Mouse (Mus musculus) frontal cortex, postnatal 25 days (tissue): Measurements from ENCODE around the gene Prkd2.

ENCODE experiments used
- DNase-seq, 2 experiments: peaks; one replicate each; pipeline ENCODE4 v3.0.0; 2022; ENCODE audit warnings: low spot score in 2 of 2

Gene Prkd2

DNA sequence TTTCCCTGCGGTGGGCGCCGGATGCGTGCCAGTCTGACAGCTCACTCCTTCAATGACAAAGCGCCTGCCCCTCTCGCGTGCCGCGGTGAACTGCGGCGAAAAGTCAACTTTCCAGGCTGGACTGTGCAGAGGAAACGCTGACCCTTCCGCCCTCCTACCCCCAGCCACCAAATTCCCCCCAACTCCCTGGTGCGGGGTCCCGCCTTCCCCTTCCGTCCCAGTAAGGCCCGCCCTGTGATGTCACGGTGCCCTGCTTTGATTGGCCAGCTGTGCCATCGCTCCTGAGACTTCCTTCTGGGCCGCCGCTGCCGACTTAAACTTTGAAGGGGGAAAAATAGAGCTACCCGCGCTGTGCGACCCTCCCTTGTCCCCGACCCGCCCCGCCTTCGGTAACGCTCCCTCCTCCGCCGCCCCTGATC, at the start of gene Prkd2:
Gene Prkd2 (plus strand): TSS at position 258 of the 419 bp plus-strand sequence.
- DNase-seq, result peak; percentile 77 to 82

DNA sequence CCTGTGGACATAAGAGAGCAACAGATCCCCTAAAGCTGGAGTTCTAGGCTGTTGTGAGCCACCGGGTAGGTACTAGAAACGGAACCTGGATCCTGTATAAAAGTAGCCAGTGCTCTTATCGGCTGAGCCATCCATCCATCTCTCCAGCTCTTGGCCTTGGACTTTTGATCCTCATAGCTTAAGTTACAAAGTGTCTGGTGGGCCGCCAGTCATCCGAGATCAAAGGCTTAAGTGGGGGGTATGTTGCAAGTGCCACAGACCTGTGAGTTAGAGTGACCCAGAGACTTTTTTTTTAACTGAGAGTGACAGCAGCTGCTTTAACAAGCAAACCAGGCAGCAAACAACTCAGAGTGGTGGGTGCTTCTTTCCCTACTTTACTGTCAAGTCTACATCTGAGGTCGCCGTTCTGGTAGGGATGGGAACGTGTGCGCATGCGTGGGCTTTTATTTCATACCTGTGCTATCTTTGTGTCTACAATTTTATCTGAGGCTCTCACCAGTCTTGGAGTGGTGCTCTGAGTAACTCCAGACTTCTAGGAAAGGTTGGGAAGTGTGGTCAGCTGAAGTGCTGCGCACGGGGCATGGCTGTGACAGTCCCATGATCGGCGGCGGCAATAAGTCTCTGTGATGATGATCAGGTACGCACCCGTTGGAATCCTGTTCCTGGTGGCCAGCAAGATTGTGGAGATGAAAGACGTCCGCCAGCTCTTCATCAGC, 49.5 kb upstream of the Prkd2 start:
- no peak for DNase-seq

DNA sequence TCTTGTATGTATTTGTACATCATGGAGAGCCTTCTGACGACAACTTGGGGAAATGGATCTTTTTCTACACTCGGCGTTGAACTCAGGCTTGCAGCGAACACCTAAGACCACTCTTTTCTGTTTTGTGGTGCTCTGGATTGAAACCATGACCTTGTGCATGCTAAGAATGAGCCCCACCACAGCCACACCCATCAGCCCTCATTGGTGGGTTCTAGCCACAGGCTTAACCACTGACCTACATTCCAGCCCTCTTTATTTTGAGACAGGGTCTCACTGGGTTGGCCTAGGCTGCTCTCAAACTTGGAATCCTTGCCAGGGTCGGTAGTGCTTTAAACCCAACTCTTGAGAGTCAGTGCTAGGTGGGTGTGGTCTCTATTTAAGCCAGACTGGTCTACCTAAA, 47.8 kb upstream of the Prkd2 start:
- DNase-seq, result no peak

DNA sequence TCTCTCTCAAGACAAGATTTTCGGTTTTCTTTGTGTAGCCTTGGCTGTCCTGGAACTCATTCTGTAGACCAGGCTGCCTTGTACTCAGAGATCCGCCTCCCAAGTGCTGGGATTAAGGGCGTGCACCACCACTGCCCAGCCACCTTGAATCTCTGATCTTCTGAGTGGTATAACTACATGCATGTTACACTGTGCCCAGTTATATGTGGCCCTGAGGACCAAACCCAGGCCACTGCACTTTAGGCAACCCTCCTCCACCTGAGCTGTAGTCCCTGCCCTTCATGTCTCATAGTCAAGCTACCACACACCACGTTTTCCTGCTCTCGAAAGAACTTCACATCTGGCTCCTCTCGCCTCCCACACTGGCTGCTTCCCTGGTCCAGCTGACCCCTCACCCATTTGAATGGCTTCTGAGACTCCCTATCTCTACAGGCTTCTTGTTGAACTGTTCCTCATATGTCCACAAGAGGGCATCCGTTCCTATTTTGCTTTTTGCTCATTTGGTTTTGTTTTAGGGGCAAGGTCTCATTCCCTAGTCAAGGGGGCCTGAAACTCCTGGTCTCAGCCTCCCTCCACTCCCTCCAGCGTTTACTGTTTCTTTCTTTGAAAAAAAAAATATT, 38.2 kb upstream of the Prkd2 start:
- DNase-seq, result no peak

DNA sequence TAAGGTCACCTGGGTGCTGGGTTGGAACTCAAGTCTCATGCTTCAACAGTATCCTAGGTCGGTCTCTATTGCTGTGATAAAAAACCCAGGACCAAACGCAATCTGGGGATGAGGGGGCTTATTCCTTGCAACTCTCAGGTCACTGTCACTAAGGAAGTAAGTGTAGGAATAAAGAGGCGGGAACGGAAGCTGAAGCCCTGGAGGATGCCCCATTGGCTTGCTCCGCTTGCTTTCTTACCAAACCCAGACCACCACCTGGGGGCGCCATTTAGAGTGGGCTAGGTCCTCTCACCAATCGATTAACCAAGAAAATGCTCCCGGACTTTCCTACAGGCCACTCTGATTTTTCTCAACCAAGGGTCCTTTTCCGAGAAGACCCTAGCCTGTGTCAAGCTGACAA, 34.8 kb upstream of the Prkd2 start:
- no peak for DNase-seq

DNA sequence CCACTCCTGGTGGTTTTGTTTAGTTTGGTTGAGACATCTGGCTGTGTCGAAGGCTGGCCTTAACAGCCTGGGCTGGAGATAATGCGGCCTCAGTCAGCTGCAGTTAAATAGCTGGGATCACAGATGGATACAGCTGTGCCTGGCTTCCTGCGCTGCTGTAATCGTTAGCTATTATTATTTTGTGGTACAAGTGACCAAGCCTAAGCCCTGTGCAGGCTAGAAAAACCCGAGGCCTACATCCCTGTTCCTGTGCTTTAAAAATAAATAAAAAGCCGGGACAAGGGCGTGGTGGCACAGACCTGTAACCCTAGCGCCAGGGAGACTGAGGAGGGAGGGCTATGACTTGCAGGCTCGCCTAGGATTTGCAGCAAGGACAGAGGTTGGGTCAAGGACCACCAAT, 34.1 kb upstream of the Prkd2 start:
- DNase-seq, result no peak

DNA sequence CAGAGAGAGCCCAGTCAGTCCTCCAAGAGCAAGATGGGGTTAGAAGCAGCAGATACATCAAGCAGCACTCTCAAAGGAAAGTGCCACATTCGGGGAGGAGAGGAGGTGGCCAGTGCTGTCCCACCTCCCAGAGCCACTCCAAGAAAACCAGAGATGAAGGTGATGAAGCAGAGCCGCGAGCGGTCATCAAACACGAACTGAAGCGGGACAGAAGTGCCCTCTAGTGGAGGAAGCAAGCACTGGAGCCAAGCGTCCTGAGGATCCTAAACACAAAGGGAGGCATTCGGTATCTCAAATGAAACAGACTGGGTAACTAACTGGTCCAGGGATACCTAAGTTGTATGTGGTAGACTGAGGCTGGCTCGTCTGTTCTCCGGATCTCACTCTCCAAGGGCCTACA, 33.0 kb upstream of the Prkd2 start:
- peak; percentile 63 to 71 for DNase-seq

DNA sequence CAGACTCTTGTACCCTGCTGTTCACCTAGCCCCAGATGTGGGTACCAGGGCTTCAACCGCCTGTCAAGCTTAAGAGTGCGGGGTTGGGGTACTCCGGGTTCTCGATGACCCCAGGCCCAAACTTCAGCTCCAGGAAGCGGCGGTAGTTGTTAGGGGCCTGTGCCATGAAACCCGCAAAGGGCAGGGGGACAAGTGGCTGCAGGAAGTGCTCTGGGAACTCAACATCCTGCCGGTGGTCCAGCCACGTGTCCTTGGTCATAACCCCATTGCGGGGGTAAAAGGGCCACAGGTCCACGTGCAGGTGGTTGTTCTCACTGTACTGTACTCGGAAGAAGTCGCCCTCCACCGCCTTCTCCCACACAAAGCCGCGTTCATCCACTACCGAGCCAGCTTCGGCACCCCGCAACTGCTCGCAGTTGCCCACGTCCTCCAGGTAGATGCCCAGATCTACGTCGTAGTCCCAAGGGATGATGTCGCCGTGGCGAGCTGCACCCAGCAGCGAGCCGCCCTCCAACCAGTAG, 32.2 kb upstream of the Prkd2 start:
- DNase-seq, result no peak

DNA sequence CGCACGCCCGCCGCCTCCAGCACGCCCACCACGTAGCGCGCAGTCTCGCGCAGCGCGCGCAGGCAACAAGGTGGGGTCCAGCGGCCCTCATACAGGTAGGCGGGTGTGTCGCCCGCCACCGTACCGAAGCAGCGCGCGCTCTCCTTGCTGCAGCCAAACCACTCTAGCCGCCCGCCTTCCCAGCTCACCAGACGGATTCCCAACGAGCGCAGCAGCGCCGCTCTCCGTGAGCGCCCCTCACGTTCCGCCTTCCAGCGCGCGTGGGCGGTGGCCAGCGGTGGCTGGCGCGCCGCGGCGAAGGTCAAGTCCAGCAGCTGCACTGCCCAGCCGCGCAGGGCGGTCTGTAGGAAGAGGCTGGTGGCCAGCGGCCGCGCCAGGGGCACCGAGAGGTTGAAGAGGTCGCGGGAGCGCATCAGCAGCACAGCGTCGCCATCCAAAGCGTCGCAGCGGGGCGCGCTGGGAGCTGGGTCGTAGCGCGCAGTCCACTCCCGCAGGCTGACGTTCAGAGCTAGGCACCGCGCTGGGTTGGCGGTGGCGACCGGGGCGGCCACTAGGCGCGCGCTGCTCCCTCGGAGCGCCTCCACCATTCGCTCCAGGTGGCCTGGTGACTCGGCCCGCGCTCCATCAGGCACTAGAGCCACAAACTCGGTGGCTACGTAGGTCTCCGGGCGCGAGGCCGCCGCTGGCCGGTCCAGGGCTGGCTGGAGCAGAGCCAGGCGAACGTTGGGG, 31.6 kb upstream of the Prkd2 start:
- DNase-seq, result peak in 1 of 2 experiments; percentile 52

DNA sequence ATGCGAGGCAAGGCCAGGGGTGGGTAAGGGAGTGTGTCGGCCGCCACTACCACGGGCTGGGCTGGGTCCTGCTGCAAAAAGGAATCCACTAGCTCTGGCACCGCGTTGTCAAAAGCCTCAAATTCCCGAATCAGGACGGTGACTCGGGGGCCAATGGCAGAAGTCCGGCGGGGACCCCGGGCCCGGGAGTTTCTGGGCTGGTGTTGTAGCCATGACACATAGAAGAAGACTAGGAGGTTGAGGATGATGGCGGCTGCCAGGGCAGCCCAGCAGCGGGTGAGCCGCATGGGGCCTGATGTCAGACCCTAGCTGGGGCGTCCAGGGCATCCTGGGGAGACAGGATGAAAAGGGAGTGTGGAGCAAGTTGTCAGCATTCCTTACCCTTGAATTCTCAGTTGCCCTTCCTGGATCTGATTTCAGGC, 31.0 kb upstream of the Prkd2 start:
- DNase-seq, result no peak

DNA sequence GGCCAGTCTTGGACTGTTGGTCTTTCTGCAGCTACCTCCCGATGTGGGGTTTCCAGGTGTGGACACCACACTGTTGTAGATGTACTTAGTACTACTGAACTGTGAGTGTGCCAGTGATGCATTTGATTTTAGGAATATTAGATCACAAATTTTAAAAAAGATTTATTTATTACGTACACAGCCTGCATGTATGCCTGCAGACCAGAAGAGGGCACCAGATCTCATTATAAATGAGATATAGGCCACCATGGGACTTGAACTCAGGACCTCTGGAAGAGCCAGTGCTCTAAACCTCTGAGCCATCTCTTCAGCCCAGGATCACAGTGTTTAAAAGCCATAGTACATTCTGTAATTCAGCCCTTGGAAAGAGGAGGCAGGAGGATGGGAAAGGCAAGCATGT, 30.2 kb upstream of the Prkd2 start:
- DNase-seq, result no peak

DNA sequence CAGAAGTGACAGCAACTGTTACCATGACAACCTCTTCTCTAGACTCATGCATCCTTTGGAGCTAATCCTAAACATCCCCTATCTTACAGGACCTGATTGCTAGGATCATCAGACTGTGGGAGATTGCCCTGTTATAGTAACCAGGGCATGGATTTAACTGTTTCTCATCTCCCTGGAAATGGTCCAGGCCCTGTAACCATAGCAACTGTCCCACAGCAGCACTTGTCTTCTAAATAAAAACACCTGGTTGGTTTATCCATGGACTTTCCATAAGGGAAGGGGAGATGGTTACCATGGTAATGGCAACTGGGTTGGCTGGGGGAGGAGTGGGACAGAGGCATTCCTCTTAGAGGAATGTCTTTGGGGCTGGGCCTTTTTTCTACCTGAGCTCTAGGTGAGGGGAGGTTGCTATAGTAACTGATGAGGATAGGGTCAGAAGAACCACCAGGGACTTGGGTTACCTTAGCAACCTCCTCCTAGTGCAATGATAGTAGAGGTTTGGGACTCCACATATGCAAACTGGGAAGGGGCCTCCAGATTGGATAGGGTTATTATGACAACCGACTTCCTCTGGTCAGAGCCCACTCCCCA, 27.3 kb upstream of the Prkd2 start, which contains the start of gene Strn4:
Gene Strn4 (plus strand): TSS at position 539 of the 591 bp plus-strand sequence.
- no peak for DNase-seq

DNA sequence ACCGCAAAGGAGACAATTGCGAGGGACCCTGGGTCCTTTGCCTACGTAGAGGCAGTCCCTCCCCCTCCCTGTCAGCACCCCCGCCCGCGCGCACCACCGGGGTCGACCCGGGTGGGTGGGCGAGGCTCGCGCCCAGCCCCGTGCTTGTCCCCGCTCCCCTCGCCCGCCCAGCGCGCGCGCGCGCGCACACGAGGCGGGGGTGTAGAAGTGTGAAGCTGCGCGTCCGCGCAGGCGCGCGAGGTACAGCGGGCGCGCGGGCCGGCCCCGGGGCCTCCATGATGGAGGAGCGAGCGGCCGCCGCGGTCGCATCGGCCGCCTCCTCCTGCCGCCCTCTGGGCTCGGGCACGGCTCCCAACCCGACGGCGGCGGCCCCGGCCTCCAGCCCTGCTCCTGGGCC, 26.6 kb upstream of the Prkd2 start:
- DNase-seq, result peak; percentile 51 to 58

DNA sequence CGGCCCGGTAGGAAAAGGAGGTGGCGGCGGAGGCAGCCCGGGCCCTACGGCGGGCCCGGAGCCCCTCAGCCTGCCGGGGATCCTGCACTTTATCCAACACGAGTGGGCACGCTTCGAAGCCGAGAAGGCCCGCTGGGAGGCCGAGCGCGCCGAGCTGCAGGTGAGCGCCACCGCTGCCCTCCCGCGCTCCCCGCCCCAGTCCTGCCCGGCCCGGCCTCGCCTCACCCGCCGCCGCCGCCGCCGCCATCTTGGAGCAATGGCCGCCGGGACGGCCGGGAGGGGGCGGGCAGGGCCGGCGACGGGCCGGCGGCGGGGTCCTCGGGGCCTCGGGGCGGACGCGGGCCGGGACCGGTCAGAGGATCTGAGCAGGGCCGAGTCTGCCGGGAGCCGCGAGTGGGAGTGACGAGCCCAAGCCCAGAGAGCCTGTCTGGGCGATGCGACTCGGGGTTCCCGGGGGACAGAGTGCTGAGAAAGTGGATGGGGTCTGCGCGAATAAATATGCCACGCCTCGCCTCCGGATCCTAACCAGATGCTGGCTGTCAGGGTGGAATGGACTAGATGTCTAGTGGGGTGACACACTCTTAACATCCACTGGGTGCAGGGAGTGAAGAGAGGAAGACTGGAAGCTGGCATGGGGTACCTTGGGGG, 26.1 kb upstream of the Prkd2 start, which contains the start of gene Fkrp:
Gene Fkrp (minus strand): TSS at position 258 of the 648 bp plus-strand sequence.
- DNase-seq, result no peak

DNA sequence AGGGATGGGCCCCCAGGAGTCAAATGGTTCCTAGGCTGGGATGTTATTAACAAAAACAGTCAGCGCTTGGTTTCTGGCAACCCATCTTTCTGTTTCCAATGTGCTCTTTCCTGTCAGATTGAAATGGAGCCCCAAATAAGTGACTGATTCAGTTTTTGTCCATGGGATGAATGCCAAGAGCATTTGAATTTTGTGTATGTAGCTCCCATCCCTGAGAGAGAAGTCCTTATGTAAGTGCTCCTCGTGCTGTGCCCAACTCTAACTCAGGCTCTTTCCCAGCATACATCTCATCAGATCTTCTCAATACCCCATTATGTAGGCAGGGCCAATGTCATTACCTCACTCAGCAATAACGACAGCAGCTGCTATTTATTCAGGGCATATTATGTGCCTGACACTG, 25.0 kb upstream of the Prkd2 start:
- DNase-seq, result no peak

DNA sequence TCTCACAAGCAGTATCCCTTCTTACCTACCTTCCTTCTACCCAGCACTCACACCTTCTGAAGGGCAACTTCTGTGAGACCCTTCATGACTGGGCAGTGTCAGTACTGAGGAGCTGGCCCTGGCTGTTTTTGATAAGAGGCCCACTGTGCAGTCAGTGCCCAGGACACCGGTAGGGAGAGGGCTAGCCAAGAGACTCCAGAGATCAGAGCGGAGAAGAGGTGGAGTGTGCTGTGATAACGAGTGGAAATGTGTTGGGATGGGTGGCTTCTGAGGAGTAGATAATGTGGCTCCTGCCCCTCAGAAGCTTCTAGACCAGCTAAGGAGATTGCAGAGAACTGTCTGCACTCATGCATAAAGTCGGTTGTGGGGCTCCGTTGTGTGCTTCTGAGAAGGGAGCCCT, 22.9 kb upstream of the Prkd2 start:
- no peak for DNase-seq

DNA sequence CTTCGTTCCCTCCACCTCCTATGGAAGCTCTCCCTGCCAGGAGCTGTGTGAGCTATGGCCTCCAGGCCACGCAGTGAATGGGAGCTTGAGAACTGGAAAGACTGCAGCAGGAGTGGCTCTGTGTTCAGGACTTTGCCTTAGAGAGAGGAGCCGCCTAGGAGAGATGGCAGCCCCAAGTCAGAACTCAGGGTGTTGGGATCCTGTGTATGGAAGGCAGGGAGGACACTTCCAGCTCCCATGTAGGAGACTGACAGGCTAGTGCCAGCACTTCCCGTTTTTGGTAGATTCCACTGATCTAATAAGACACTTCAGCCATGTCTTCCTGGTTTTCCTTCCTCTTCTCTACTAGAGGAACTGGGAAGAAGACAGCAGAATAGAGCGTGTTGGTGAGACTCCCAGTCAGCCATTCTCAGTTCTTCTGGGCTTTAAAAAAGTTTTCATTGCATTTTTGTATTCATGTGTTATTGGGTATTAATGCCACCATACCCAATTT, 22.4 kb upstream of the Prkd2 start:
- DNase-seq, result no peak

DNA sequence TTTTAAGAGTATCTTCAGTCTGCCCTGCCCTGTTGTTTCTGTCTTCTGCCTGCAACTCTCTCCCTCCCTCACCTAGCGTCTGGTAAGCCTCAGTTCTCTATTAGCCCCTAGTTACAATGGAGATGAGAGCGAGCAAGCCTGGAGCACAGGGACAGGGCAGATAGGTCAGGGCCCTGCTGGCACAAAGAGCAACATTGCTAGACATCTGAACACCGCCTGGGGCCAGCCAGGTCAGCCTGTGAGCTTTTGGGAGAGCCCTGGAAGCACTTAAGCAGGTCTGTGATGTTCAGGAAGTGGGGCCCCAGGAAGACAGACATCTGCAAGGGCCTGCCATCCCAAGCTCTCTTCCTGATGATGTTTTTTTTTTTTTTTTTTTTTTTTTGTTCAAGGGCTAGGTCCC, 21.6 kb upstream of the Prkd2 start:
- no peak for DNase-seq

DNA sequence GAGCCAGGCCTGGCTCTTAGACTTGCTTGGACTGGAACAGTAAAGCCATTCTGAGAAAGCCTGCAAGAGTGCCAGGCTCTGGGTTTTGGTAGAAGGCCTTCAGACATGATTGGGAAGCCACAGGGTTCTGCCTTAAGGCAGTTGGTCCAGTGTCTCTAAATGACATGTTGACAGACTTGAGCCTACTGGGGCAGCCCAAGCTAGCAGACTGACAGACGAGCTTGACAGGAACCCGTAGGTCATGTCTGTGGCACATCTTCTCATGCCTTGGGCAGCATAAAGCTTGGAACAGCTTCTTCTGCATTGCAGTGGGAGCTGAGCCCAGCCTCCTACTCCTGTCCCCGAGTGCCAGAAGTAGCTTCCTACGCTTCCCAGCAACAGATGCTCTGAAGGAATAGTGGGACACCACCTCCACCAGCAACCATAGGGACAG, 21.0 kb upstream of the Prkd2 start:
- peak in 1 of 2 experiments; percentile 63 for DNase-seq

DNA sequence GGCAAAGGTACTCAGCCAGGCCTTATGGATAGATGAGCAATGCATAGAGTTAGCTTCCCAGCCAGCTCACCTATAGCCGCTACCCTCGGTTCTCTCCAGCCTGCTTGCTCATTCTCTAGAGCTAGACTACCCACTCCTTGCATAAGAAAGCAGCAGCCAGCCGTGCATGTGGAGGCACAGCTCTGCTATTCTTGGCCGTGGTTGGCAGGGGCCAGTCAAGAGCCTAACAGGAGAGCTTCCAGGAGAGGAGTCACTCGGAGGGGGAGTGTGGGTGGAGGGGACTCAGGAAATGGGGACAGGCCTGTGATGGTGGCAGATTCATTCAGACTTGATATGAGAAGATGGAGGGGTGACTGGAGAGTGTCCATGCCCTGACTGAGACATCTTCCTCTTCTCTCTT, 19.0 kb upstream of the Prkd2 start:
- DNase-seq, result peak in 1 of 2 experiments; percentile 62

DNA sequence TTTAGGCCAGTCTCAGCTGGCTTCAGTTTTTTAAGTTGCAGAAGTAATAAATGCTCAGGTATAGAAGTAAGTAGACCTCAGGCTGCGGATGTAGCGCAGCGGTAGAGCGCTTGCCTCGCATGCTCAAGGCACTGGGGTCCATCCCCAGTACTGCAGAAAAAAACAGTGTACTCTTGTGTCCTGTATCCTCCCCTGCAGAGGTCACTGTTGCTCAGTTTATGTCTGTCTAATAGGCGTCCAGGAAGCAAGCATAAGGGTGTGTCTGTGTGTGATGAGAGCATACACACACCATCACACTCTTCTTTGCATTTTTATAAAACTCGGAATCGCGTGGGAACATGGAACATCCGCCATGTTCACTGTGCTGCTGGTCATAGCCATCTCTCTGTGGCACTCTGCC, 16.9 kb upstream of the Prkd2 start:
- DNase-seq, result no peak
